Mouse (Mus musculus): Measurements from ENCODE around the gene Cd59b. TPM values are rescaled to one million over a fixed set of nuclear protein-coding genes. Genes with fewer than 3 reads are reported as not detected.

Gene Cd59b
- polyA plus RNA-seq, 1 experiment from 2014 or later, result 6.3 TPM

- H3K9ac ChIP-seq (replicated peaks; ENCODE audit: low read length), result no peak overlapping the region
- H3K4me2 ChIP-seq (replicated peaks; ENCODE audit: low read depth, low read length), result no peak overlapping the region
- H3K27ac ChIP-seq (ENCODE audit: low read length), result no peak overlapping the region
- 40% methylated on average over 8 of the region's 8 CpGs for WGBS
- no peaks in the 10 kb centered on the region for H3K9me3 ChIP-seq (ENCODE audit: low read length)
- H3K27me3 ChIP-seq (ENCODE audit: insufficient read depth, low read length), result no peaks in the 10 kb centered on the region
- H3K4me3 ChIP-seq (ENCODE audit: low read length), result no peak overlapping the region
- ATAC-seq (ENCODE audit: low FRiP score, low TSS enrichment), result peak; percentile 72
- no peaks in the 10 kb centered on the region for H3K36me3 ChIP-seq (ENCODE audit: insufficient read depth, low read length)
- no peaks in the 10 kb centered on the region for H3K4me1 ChIP-seq (ENCODE audit: insufficient read depth, low read length)
Observed at GRCm38 (mm10) chr2:104134150-104135056, 64.8 kb downstream of the Cd59b start.

GRCm38 (mm10) chr2:104135920-104136319 is 66.3 kb downstream of the Cd59b start:
- H3K4me2 ChIP-seq (replicated peaks; ENCODE audit: low read depth, low read length), result no peak overlapping the region
- no peak overlapping the region for H3K27ac ChIP-seq (ENCODE audit: low read length)
- no peak for ATAC-seq (ENCODE audit: low FRiP score, low TSS enrichment)
- H3K4me1 ChIP-seq (ENCODE audit: insufficient read depth, low read length), result no peaks in the 10 kb centered on the region
- no peak overlapping the region for H3K9ac ChIP-seq (replicated peaks; ENCODE audit: low read length)
- H3K4me3 ChIP-seq (ENCODE audit: low read length), result no peak overlapping the region
- H3K36me3 ChIP-seq (ENCODE audit: insufficient read depth, low read length), result no peaks in the 10 kb centered on the region
- H3K27me3 ChIP-seq (ENCODE audit: insufficient read depth, low read length), result no peaks in the 10 kb centered on the region
- H3K9me3 ChIP-seq (ENCODE audit: low read length), result no peaks in the 10 kb centered on the region
- WGBS, result 49% methylated on average over 2 of the region's 2 CpGs

Other genes with a start within 250 kb of the Cd59b start
- gene Lmo2, start 111.9 kb upstream of the Cd59b start, polyA plus RNA-seq (2015; fragmentation: Nextera tagmentation; extraction: Ambion mirVana), result 33.1 and 34.9 TPM in 2 replicates
- gene Fbxo3, start 42.1 kb upstream of the Cd59b start, polyA plus RNA-seq (2015; fragmentation: Nextera tagmentation; extraction: Ambion mirVana), result 59.7 and 61.1 TPM in 2 replicates
- gene 4931422A03Rik, start 41.5 kb upstream of the Cd59b start, polyA plus RNA-seq (2015; fragmentation: Nextera tagmentation; extraction: Ambion mirVana), result 2.0 and 2.6 TPM in 2 replicates
- not detected in 2 replicates for gene Gm10912, start 4.0 kb upstream of the Cd59b start, polyA plus RNA-seq (2015; fragmentation: Nextera tagmentation; extraction: Ambion mirVana)
- gene Gm10799, start 1.3 kb upstream of the Cd59b start, polyA plus RNA-seq (2015; fragmentation: Nextera tagmentation; extraction: Ambion mirVana), result not detected in 2 replicates
- gene Cd59a, start 26.0 kb downstream of the Cd59b start, polyA plus RNA-seq (2015; fragmentation: Nextera tagmentation; extraction: Ambion mirVana), result 45.4 and 48.4 TPM in 2 replicates
- gene A930018P22Rik, start 52.9 kb downstream of the Cd59b start, polyA plus RNA-seq (2015; fragmentation: Nextera tagmentation; extraction: Ambion mirVana), result not detected in 2 replicates

Data from kidney, embryonic 16.5 days (tissue).